Mouse (Mus musculus) liver, embryonic 11.5 days (tissue): ENCODE measurements around the gene Ugt1a6b. TPM values are rescaled to one million over a fixed set of nuclear protein-coding genes. Genes with fewer than 3 reads are reported as not detected.
"Not testable (repeated sequence)": the region's sequence is repeated elsewhere in the genome, so short reads cannot be mapped to it uniquely, and the experiment has no call there.

Experiments used
- ATAC-seq: fragments of 200-750 bp; cut with Nextera tagmentation; replicated peaks from 2 replicates; pipeline ENCODE4 v1.8.0; 2017; ENCODE audit warnings: moderate number of reproducible peaks, mild to moderate bottlenecking, moderate TSS enrichment, moderate library complexity; ENCODE audit not compliant: low FRiP score
- DNase-seq: peaks from one replicate; pipeline ENCODE4 v3.0.0-alpha.2; 2017; ENCODE audit warnings: low spot score
- H3K27ac ChIP-seq: fragments of 300-500 bp; sonication (generic); 2 replicates; pipeline ENCODE4 v1.5.1; 2014; ENCODE audit warnings: mild to moderate bottlenecking, low read depth, low read length, control low read depth
- H3K27me3 ChIP-seq: fragments of 300-500 bp; sonication (generic); replicated peaks from 2 replicates; pipeline ENCODE4 v1.6.1; 2014; ENCODE audit warnings: low read length, mixed read lengths; ENCODE audit not compliant: control insufficient read depth, insufficient read depth
- H3K36me3 ChIP-seq: fragments of 300-500 bp; sonication (generic); 2 replicates; pipeline ENCODE4 v1.6.1; 2014; ENCODE audit warnings: mild to moderate bottlenecking, low read length, moderate library complexity, mixed read lengths; ENCODE audit not compliant: control insufficient read depth, insufficient read depth
- H3K4me1 ChIP-seq: fragments of 300-500 bp; sonication (generic); replicated peaks from 2 replicates; pipeline ENCODE4 v1.6.1; 2014; ENCODE audit warnings: low read length, mixed read lengths; ENCODE audit not compliant: control insufficient read depth, insufficient read depth
- H3K4me2 ChIP-seq: fragments of 300-500 bp; sonication (generic); 2 replicates; pipeline ENCODE4 v1.6.1; 2014; ENCODE audit warnings: mild to moderate bottlenecking, control low read depth, moderate library complexity
- H3K4me3 ChIP-seq: fragments of 300-500 bp; sonication (generic); 2 replicates; pipeline ENCODE4 v1.5.1; 2014; ENCODE audit warnings: low read depth, low read length, control low read depth
- H3K9ac ChIP-seq: fragments of 300-500 bp; sonication (generic); 2 replicates; pipeline ENCODE4 v1.6.1; 2014; ENCODE audit warnings: low read depth, low read length, control low read depth
- H3K9me3 ChIP-seq: fragments of 300-500 bp; sonication (generic); 2 replicates; pipeline ENCODE4 v1.6.1; 2016; ENCODE audit warnings: low read length, inconsistent platforms, mixed read lengths; ENCODE audit not compliant: control insufficient read depth
- WGBS: fragments of 180-500 bp; shearing (Covaris S2); extraction: QIAGEN DNeasy Blood & Tissue Kit; methylation state at CpG from one replicate; pipeline ENCODE4 v1.1.7; 2014; 5-methylcytosine and 5-hydroxymethylcytosine counted together
- polyA plus RNA-seq: library from polyadenylated mRNA; unstranded; fragments of >200 nt; fragmentation: Nextera tagmentation; extraction: Ambion mirVana; gene quantifications from 2 replicates; pipeline ENCODE4 v1.2.1, GENCODE M21; 2014

Gene Ugt1a6b
- polyA plus RNA-seq, 1 experiment from 2014 or later: 0.11 TPM

GRCm38 (mm10) chr1:88145278-88145677 lies 42.2 kb downstream of the Ugt1a6b start:
- ATAC-seq, H3K9ac ChIP-seq, H3K36me3 ChIP-seq, H3K27me3 ChIP-seq, H3K4me3 ChIP-seq, H3K4me1 ChIP-seq, DNase-seq, H3K9me3 ChIP-seq, H3K27ac ChIP-seq, H3K4me2 ChIP-seq: not testable (repeated sequence)
- WGBS: 58% methylated on average over 2 of the region's 2 CpGs

- 60% methylated on average over 2 of the region's 2 CpGs for WGBS
- H3K27me3 ChIP-seq, H3K36me3 ChIP-seq, H3K4me1 ChIP-seq, H3K4me3 ChIP-seq, ATAC-seq, H3K9me3 ChIP-seq, H3K27ac ChIP-seq, DNase-seq, H3K9ac ChIP-seq, H3K4me2 ChIP-seq: not testable (repeated sequence)
Observed at GRCm38 (mm10) chr1:88150133-88150532, 47.1 kb downstream of the Ugt1a6b start.

- H3K27me3 ChIP-seq: no peaks in the 10 kb centered on the region
- 65% methylated on average over 2 of the region's 2 CpGs for WGBS
- no peaks in the 10 kb centered on the region for H3K36me3 ChIP-seq
- no peak overlapping the region for H3K9ac ChIP-seq
- H3K9me3 ChIP-seq: no peaks in the 10 kb centered on the region
- DNase-seq: no peak
- H3K4me1 ChIP-seq: no peaks in the 10 kb centered on the region
- ATAC-seq: no peak
- H3K27ac ChIP-seq: no peak overlapping the region
- H3K4me2 ChIP-seq: no peak overlapping the region
- no peak overlapping the region for H3K4me3 ChIP-seq
Observed at GRCm38 (mm10) chr1:88158430-88158829, 55.4 kb downstream of the Ugt1a6b start.

- no peak for DNase-seq
- H3K36me3 ChIP-seq: no peaks in the 10 kb centered on the region
- 70% methylated on average over 5 of the region's 5 CpGs for WGBS
- H3K27ac ChIP-seq: no peak within 1 kb of the TSS
- H3K9ac ChIP-seq: no peak within 1 kb of the TSS
- no peaks in the 10 kb centered on the region for H3K9me3 ChIP-seq
- no peak for ATAC-seq
- H3K27me3 ChIP-seq: no peaks in the 10 kb centered on the region
- H3K4me1 ChIP-seq: no peaks in the 10 kb centered on the region
- no peak within 1 kb of the TSS for H3K4me2 ChIP-seq
- no peak within 1 kb of the TSS for H3K4me3 ChIP-seq
Observed at GRCm38 (mm10) chr1:88165711-88166110, 62.7 kb downstream of the Ugt1a6b start, which contains the start of gene Ugt1a5. Gene Ugt1a5 (plus strand): TSS chr1:88166012.

GRCm38 (mm10) chr1:88172190-88172589 lies 69.1 kb downstream of the Ugt1a6b start:
- H3K9me3 ChIP-seq, H3K27me3 ChIP-seq, DNase-seq, H3K4me3 ChIP-seq, H3K4me1 ChIP-seq, ATAC-seq, H3K27ac ChIP-seq, H3K4me2 ChIP-seq, H3K9ac ChIP-seq, H3K36me3 ChIP-seq: not testable (repeated sequence)
- 81% methylated on average over 5 of the region's 7 CpGs for WGBS

GRCm38 (mm10) chr1:88179657-88180056 lies 76.6 kb downstream of the Ugt1a6b start:
- Histone ChIP-seq H3K27ac (no peak overlapping the region), H3K4me2 (no peak overlapping the region), H3K9ac (no peak overlapping the region), H3K4me1 (no peaks in the 10 kb centered on the region), H3K4me3 (no peak overlapping the region), H3K36me3 (no peaks in the 10 kb centered on the region), H3K9me3 (no peaks in the 10 kb centered on the region; the same call in 1 of the 2 replicates), H3K27me3 (no peaks in the 10 kb centered on the region)
- no peak for ATAC-seq
- 76% methylated on average over 1 of the region's 1 CpGs for whole genome bisulfite sequencing
- DNase-seq: no peak

- H3K9me3 ChIP-seq: no peaks in the 10 kb centered on the region
- H3K4me1 ChIP-seq: no peaks in the 10 kb centered on the region
- no peak overlapping the region for H3K4me3 ChIP-seq
- no peak for DNase-seq
- no peak overlapping the region for H3K9ac ChIP-seq
- 79% methylated on average over 5 of the region's 5 CpGs for WGBS
- H3K27ac ChIP-seq: no peak overlapping the region
- ATAC-seq: no peak
- H3K4me2 ChIP-seq: no peak overlapping the region
- no peaks in the 10 kb centered on the region for H3K36me3 ChIP-seq
- no peaks in the 10 kb centered on the region for H3K27me3 ChIP-seq
Observed at GRCm38 (mm10) chr1:88186325-88186935, 83.4 kb downstream of the Ugt1a6b start.

- H3K4me2 ChIP-seq: no peak overlapping the region
- H3K4me3 ChIP-seq: no peak overlapping the region
- H3K27me3 ChIP-seq: no peaks in the 10 kb centered on the region
- no peaks in the 10 kb centered on the region for H3K4me1 ChIP-seq
- DNase-seq (no peak), ATAC-seq (no peak)
- H3K27ac ChIP-seq: no peak overlapping the region
- WGBS: 61% methylated on average over 3 of the region's 3 CpGs
- H3K9me3 ChIP-seq: no peaks in the 10 kb centered on the region
- H3K9ac ChIP-seq: no peak overlapping the region
- no peaks in the 10 kb centered on the region for H3K36me3 ChIP-seq
Observed at GRCm38 (mm10) chr1:88192136-88192535, 89.1 kb downstream of the Ugt1a6b start.

- DNase-seq (no peak), ATAC-seq (no peak)
- no peak overlapping the region for H3K4me3 ChIP-seq
- no peaks in the 10 kb centered on the region for H3K9me3 ChIP-seq
- H3K27ac ChIP-seq: no peak overlapping the region
- no peaks in the 10 kb centered on the region for H3K36me3 ChIP-seq
- WGBS: 90% methylated on average over 1 of the region's 1 CpGs
- no peak overlapping the region for H3K9ac ChIP-seq
- H3K4me2 ChIP-seq: no peak overlapping the region
- no peaks in the 10 kb centered on the region for H3K4me1 ChIP-seq
- H3K27me3 ChIP-seq: no peaks in the 10 kb centered on the region
Observed at GRCm38 (mm10) chr1:88195687-88196086, 92.6 kb downstream of the Ugt1a6b start.
